Mouse (Mus musculus) gastrocnemius, postnatal 36 days (tissue): ENCODE results near the gene Adcy2. TPM values are rescaled to one million over a fixed set of nuclear protein-coding genes. Genes with fewer than 3 reads are reported as not detected.
A peak's percentile ranks its signal among the peaks of the same experiment; 100 is the strongest.

ENCODE experiments used
- DNase-seq, 2 experiments: peaks; one replicate each; pipeline ENCODE4 v3.0.0; 2022
- intact Hi-C: fragments of 180-260 bp; cut with DNase I; formaldehyde crosslinking; loops from one replicate; pipeline ENCODE4 v1.15.1; 2025
- total RNA-seq, 2 experiments: library from RNA; stranded (reverse); gene quantifications; 2 replicates each; pipeline ENCODE4 v1.2.3; 2021

Adcy2 gene
- total RNA-seq, 2 experiments from 2014 or later = 27.2 to 30.0 TPM

DNA sequence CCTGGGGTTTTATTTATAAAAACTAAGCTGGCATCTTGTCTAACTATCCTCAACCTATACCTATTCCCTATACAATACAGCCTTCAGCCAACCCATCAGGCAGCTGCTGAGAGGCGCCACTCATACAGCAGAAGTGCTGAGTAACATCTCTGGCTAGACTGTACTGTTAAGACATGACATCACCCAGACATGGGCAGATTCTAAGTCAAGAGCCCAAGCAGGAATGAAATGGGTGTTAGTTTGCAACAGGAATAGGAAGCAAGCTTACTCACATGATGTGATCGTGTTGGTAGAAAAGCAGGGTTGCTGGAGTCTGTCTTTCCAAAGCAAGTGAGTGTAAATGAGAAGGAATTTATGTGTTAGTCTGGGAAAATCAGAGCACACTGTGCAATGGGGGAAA lies 18.3 kb downstream of the Adcy2 start:
- intact Hi-C loops = no loop called here
- DNase-seq = no peak

DNA sequence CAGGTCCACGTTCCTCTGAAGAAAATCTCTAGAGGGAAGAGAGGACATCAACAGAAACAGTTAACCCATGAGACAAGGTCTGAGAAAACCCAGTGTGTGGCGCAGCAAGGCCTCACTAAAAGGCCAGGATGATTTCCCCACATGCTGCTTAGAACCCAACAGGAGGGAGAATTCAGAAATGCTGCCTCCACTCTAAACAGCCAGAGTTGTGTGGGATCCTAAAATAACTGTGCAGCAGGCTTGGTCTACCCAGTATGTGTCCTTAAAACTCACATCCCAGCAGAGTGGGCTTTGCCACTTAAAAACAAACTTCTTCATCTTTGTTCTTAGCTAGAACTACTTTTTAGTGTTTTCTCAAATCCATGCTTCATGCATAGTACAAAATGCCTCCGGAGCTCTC lies 26.2 kb downstream of the Adcy2 start:
- intact Hi-C loops = no loop called here
- DNase-seq = no peak

DNA sequence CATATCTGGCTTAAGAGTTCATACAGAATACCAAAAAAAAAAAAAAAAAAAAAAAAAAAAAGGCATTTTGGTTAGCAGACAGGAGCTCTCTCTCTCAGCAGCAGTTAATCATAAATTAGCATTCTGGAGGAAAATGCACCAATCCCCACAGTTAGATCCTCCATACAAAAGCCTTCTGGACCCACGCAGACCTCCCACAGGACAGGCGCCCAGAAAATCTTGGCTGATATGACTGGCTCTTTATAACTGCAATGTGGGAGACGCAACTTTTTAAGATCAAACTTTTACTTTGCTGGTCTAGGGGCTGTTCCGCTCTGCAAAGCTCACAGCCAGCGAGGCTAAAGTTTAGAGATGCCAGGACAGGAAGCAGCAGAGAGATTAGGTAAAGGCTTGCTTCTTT lies 37.8 kb downstream of the Adcy2 start:
- intact Hi-C loops = no loop called here
- DNase-seq = no peak

DNA sequence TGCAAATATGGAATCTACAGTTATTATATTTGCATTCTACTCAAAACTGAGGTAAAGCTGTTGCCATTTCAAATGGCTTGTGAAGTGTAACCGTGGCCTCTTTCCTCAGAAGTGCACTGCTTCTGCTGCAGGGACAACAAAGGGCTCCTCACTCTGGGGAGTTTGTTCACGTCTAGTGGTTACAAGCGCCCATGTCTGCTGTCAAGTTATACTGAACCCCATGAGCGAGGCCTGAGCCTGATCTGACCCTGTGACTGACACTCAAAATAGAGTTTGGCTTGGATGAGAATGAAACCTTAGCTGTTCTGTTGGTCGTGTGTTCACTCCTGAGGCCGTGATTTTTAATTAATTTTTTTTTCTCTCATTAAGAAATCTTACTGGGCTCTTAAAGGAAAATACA lies 38.8 kb downstream of the Adcy2 start:
- DNase-seq = no peak
- intact Hi-C loops = no loop called here

DNA sequence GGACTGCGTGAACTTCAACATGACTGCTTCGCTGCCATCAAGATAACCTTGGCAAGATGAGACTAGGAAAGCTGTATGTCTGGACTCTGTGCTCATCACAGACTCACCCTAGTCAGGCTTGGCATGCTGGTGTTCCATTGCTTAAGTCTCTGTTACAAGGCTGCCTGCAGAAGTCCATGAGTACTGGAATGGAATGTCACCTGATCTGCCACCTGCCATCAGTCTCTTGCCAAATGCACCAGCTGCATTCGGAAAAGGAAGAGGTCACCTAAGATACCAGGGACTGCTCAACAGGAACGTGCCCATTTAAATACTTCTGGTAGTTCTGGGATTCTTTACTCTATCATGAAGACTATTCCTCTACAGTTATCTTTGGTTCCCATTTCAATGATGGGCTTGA lies 39.9 kb downstream of the Adcy2 start:
- intact Hi-C loops = loop anchor here (5.0 kb wide), 1 partner anchor 38 kb away; the partner anchor contains the start of gene Adcy2
- peak in 1 of 2 experiments; percentile 19 for DNase-seq

DNA sequence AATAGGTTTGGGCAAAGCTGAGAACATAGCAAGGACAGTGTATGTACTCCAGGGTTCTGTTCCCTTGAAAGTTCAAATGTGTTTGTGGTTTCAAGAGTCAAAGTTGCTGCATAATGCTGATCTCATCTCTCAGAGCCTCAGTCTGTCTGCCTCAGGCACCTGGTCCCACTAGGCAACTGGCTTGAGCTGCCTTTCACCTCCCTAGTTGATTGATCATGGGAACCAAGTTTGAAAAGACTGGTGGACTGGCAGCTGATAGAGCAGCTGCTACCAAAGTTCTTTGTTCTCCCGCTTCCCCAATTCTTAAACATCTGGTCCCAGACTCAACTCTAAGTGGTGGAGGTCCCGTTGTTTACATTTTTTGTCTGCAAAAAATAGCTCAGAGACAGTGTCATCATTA lies 56.6 kb downstream of the Adcy2 start:
- DNase-seq = no peak
- intact Hi-C loops = no loop called here

DNA sequence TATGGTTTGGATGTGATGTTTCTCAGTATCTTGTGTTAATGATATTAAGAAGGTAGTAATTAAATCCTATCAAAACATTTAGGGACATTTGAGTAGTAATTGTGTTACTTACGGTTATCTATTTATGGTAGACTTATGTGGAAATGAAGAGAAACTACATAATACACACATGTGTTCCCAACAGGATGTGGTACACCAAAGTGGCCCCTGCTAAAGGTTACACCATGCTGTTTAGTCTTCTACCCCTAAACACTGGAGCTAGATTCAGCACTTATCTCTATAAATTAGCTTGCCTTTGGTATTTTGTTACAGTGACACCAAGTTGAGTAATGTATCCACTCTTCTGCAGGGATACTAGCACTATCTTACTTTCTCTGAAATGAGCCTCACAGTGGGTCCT lies 57.9 kb downstream of the Adcy2 start:
- intact Hi-C loops = no loop called here

DNA sequence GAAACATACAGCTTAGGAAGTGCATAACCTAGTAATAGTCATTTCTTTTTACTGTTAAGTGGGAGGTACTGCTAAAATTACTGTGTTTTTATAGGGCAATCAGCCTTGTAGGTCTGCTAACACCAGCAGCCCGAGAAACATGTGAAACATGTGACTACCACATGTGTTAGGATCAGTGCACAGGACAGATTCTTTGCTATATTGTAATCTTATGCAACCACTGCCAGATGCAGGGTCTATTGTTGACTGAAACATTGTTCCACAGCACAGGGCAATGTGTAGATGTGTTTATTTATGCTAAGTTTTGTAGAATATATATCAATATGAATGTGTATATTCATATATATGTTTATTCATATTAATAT lies 67.1 kb downstream of the Adcy2 start:
- DNase-seq = no peak
- intact Hi-C loops = no loop called here

More for the DNA sequence above, 57.9 kb downstream of the Adcy2 start:
- DNase-seq = no peak

DNA sequence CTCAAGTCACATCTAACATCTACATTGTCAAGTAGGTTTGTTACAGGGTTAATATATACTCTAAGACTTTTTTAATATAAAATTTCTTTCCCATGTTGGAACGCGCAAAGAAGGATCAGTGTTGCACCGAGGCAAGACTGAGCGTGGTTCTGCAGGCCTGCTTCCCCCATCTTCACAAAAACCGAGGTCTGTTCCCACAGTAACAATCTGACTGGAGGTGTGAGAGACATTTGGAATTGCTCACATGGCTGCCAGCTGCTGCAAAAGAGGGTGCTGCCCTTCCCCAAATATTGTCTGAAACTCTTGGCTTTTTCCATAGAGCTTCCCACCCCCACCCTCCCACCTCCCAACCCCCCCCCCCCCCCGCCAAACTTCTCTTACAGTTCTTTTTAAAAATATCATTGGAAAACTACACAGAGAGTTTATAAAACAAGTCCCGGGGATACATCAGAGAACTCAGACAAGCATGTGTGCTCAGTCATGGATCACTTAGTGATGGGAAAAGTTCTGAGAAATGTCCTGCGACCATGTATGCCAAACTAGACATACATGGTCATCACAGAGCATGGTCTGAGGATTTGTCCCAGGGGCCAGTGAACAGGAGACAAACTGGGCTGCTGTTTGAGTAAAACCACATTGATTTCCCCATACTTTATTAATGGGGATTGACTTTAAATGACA lies 67.6 kb downstream of the Adcy2 start:
- no peak for DNase-seq
- intact Hi-C loops = no loop called here

DNA sequence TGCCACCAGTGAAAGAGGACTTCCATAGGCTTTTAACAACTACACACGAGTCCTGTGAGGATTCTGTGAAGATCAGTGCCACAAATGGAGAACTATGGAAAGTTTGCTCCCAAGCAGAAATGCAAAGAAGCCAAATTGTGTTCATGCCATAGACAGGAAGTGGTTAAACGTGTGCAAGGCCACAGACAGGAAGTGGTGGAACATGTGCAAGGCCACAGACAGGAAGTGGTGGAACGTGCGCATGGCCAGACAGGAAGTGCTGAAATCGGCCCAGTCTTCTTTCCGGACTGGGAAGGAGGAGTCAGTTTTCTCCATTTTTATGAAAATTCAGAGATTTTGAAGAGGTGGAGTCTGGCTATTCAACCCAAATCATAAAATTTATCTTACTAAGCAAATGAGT lies 70.9 kb downstream of the Adcy2 start:
- intact Hi-C loops = no loop called here
- no peak for DNase-seq

DNA sequence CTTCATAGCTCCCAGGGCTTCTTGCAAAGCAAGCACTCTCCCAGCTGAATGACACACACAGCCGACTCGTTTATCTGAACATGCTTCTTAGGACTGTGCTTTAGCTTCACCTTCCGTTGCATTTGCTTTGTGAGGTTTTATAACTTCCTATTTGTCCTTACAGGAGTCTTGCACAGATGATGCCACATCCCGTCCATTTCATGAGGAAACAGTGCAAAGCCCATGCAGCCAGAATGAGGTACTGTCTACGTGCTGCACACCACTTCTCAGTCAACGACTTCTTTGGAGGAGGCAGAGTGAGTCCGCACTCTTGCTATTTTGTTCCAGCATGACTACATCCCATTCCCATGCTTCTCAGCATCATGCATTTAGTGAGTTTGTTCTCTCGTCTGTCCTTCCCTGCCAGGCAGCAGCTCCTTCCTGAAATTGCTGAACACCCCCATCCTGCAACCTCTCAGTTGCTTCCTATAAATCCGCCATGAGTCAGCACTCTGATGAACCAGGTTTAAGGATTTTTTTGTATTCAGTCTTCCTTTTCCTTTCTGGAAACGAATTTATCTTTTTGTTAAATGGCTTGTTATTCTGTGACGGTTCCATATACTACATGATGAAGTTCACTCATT lies 85.6 kb downstream of the Adcy2 start:
- no peak for DNase-seq
- intact Hi-C loops = no loop called here

DNA sequence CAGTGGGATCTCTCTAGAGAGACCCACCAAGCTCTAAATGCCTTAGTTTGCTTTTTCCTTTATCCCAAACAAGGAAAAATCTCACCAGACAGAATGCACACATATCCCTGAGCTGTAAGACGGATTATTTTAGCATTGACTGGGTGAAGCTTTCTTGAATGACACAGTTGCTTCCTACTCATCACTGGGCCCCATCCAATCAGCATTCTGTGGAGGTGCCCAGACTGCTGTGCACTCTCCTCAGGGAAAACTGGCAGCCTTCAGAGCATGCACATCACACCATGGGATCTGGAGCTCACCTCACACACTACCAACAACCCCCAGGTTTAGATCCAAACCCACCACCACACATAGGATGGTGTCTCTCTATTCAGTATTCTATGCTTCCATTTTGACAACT lies 92.7 kb downstream of the Adcy2 start:
- intact Hi-C loops = no loop called here
- DNase-seq = no peak

DNA sequence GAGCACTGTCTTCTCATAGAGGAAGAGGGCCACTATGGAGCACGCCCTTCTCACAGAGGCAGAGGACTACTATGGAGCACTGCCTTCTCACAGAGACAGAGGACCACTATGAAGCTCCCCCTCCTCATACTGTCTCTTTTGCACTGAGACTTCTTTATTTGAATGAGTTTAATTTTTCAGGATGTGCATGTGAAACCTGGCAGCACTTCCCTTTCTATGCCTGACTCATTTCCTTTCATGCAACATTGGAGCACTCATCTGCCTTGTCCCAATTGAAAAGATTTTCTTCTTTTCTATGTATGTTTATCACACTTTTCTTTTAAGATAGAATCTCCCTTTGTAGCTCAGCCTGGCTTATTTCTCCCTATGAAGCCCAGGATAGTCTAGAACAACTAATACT lies 96.6 kb downstream of the Adcy2 start:
- intact Hi-C loops = no loop called here
- DNase-seq = no peak

DNA sequence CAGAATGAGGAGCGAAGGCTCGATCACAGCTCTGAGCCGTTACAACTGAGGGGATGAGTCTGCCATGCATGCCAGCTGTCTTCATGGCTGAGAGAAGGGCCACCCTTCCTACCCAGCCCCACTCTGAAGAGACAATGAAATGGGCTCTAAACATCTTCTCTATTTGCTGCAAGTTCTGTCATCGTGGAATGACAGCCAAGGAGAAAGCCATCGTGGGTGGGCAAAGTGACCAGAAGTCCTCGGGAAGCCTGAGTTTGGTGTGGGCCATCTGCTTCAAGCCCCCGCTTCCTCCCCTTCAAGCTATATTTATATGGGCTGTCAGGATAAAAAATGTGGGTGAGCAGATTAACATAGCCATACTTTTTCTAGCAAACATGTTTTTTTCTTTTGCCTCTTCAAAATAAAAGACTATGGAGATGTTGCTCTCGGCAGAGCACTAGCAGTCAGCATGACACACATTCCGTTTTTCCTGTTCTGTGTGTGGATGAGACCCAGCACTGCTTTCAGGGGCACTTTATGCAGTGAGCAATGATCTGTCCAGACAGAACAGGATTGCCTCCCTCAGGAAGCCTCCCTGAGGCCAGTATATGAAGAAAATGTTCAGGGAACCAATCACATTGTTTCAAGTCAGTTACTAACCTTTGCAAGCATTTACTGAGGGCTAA lies 109.3 kb downstream of the Adcy2 start:
- no peak for DNase-seq
- intact Hi-C loops = no loop called here

DNA sequence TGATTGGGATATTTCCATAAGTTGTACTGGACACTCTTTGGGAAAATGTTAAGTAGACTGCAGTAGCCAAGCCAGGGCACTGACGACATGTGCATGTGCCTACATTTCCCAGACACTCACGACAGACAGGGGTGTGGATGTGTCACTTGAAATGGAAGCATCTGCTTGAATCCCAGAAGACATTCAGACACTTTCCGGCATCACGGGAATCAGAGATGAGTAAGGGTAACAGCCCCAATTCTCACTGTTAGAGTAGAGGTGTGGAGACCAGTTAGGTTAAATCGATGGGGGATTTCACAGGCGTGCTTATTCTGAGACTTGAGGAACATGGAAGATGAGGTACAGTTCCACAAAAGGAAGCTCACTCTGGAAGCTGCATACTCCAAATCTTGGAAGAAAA lies 130.6 kb downstream of the Adcy2 start:
- DNase-seq = no peak
- intact Hi-C loops = no loop called here

DNA sequence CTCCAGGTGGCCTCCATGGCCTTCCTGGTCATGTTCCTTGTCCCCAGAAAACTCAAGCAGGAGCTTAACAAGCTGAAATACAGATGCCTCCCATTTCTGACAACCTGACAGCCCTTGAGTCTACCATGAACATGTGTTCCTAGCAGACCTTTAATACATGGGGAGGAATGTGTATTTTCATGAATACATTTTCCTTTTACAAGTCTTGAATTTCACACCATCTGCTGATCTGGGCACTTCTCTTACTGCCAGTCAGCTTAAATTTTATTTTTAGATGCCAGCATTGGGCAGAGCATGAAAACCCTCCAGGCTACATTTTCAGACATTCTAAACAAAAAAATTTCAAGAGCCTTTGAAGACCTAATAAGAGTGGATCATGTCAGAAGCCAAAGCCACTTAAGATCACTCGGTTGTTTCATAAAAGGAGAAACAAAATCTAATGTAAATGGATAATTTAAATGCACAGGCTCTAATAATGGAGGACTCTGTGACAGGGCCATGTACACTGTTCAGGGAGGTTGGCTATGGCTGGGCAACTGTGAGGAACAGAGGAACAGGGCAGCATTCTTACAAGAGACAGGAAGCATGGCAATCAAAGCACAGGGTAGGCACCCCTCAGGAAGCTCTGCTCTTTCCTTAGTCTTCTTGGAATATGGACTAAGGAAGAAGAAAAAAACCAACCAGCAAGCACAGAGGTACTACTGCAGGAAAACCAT lies 131.2 kb downstream of the Adcy2 start:
- intact Hi-C loops = no loop called here
- no peak for DNase-seq

DNA sequence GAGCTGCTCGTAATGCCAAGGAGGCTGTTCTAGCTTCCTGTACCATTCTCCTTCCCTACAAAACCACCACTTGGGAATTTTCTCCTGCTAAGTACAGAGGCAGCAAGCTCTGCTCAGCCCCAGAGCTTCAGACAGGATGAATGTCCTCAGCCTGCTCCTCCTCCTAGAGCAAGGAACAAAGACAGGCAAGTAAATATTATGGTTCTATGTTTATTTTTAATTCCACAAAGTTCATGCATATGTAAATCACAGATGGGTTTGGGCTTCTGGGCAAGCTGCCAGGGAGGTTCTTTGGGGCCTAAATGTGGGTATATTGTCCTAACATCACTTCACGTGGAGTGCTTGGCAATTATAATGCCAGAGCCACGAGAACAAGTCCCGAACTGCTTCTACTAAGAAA lies 139.3 kb downstream of the Adcy2 start:
- DNase-seq = no peak

DNA sequence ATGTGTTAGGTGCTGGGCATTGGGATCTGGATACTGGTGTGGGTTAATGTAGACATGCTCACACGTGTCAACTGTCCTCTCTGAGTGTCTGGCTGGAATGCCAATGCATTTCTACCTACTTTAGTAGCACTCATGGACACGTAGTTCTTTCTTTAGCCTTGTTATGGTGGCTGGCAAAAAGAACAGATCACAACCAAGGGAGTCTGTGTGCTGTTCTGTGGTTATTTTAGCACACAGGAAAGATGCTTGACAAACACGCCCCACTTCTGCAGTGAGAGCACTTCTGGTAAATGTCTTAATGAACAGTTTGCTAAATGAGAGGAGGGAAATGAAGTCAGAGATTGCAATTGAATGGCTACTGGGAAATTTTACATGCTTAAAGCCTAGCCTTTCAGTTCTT lies 151.1 kb downstream of the Adcy2 start:
- intact Hi-C loops = no loop called here

More for the DNA sequence above, 139.3 kb downstream of the Adcy2 start:
- intact Hi-C loops = no loop called here

DNA sequence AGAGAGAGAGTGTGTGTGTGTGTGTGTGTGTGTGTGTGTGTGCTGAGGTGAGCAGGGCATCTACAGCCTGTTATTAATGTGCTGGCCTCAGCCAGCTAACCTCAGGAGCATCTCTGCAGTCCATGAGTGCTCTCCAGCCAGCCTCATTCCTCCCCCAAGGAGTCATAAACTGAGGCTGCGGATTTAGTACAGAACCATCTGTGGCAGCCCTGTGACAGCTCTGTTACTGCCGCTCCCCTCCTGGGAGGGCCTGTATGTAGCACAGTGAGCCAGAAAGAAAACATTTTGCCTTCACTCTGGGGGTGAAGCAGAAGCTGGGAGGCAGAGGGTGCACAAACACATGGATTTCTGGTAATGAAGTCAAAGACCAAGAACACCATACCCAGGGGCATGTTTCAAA lies 159.8 kb downstream of the Adcy2 start:
- no peak for DNase-seq
- intact Hi-C loops = no loop called here

More for the DNA sequence above, 151.1 kb downstream of the Adcy2 start:
- DNase-seq = no peak

DNA sequence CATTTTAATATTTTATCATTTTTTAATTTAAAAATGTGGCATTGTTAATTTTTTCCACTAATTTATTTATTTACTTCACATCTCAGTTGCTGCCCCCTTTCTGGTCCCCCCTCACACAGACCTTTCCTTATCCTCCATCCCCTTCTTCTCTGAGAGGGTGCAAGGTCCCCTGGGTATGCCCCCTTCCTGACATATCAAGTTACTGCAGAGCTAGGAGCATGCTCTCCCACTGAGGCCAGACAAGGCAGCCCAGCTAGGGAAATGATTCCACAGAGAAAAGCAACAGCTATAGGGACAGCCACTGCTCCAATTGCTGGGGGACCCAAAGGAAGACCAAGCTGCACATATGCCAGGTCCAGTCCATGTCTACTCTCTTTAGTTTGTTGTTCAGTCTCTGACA lies 163.2 kb downstream of the Adcy2 start:
- no peak for DNase-seq
- intact Hi-C loops = no loop called here

DNA sequence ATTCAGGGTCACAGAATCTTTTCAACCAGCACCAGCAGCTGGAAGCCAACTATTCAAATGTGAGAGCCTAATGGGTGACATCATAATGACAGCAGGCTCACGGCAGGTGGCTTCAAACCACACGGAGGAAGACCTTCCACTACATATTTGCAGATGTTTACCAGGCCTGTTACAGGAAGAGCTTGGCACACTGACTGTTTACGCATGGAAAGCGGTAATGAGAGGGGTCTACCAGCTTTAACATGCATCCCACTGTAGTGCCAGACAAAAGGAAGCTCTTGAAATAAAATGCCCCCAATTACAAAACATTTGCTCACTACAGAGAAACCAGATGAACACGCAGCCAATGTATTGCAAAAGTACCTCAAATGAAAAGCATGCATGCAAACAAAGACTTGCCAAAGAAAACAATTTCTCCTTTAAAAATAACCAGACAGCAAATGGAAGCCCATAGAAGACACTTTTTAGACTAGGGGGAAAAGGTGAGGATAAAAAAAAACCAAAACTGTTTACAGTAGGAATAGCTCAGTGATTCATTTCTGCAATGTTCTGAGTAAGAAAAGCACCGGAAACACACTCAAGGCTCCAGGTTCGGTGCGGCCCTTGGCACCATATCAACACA lies 163.8 kb downstream of the Adcy2 start:
- intact Hi-C loops = no loop called here
- no peak for DNase-seq
